Mouse (Mus musculus): Measurements from ENCODE around the gene Pcid2. TPM values are rescaled to one million over a fixed set of nuclear protein-coding genes. Genes with fewer than 3 reads are reported as not detected.

Pcid2 gene
- total and polyA plus RNA-seq, 3 experiments: 11.6 to 26.3 (median 19.6) TPM

DNA sequence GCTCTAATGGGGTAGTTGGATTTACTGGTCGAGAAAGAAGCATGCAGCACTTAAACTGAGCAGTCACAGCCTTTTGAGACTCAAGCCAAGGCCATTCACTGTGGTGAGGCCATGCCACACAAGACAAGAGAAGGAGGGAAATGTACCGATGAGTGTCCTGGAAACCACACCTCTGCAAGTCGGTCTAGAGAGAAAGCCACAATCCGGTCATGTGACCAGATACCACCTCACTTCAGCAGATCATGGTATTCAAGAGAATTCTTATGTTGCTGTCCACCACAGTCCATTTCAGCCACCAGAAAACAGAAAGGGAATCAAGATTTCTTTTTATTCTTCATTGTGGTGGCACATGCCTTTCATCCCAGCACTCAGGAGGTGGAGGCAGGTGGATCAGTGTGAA is 63.8 kb downstream of the Pcid2 start:
- H3K4me1 ChIP-seq (ENCODE audit: insufficient read depth, low read depth, low read length): 0 out of 2 replicates have a peak, but pooled peaks cover 2% of the 10 kb centered on the region
- H3K4me3 ChIP-seq (ENCODE audit: low read depth, low read length): no peak overlapping the region
- no peak for TF ChIP-seq TAL1 (conservative IDR thresholded peaks at IDR 0.05; ENCODE audit: low read depth, low read length)
- TF ChIP-seq GATA1 (IDR thresholded peaks at IDR 0.05; ENCODE audit: borderline replicate concordance, low read length): no peak
- no peak for TF ChIP-seq CTCF (IDR thresholded peaks at IDR 0.05; ENCODE audit: low read depth, low read length)
- TF ChIP-seq GATA2 (IDR thresholded peaks at IDR 0.05; ENCODE audit: borderline replicate concordance, low read depth, low read length): no peak
- TF ChIP-seq POLR2AphosphoS5 (IDR thresholded peaks at IDR 0.05; ENCODE audit: insufficient replicate concordance, low read depth, low read length): no peak
- no peaks in the 10 kb centered on the region for H3K36me3 ChIP-seq (replicated peaks)
- peaks cover 24% of the 10 kb centered on the region for H3K27me3 ChIP-seq (ENCODE audit: insufficient read depth, low read length)
- ATAC-seq (ENCODE audit: extremely low read depth, insufficient number of reproducible peaks, low FRiP score, poor library complexity, severe bottlenecking) (no peak), DNase-seq (ENCODE audit: low spot score) (no peak)
- no peaks in the 10 kb centered on the region for H3K9me3 ChIP-seq (replicated peaks)

DNA sequence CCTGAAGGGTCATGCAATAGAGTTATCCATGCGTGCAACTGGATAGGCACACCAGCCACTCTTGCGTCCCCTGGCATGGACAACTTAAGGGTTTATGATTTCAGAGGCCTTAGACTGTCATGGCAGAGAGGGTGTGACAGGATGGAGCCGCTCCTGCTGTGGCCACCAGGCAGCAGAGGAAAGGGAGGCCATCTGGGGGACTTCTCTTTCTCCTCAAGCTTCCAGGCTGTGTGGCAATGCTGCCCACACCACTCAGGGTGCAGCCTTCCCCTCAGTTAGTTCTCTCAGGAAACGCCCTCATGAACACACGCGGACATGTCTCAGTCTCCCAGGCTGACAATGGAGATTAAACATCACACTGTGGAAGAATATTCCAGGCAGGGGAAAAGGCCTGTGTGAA is 66.2 kb downstream of the Pcid2 start:
- Histone ChIP-seq H3K36me3 (replicated peaks) (no peaks in the 10 kb centered on the region), H3K4me3 (ENCODE audit: low read depth, low read length) (no peak overlapping the region), H3K4me1 (ENCODE audit: insufficient read depth, low read depth, low read length) (0 out of 2 replicates have a peak, but pooled peaks cover 3% of the 10 kb centered on the region), H3K27me3 (ENCODE audit: insufficient read depth, low read length) (peaks cover 28% of the 10 kb centered on the region), H3K9me3 (replicated peaks) (no peaks in the 10 kb centered on the region)
- TF ChIP-seq POLR2AphosphoS5 (IDR thresholded peaks at IDR 0.05; ENCODE audit: insufficient replicate concordance, low read depth, low read length) (no peak), TAL1 (conservative IDR thresholded peaks at IDR 0.05; ENCODE audit: low read depth, low read length) (no peak), GATA1 (IDR thresholded peaks at IDR 0.05; ENCODE audit: borderline replicate concordance, low read length) (no peak), CTCF (IDR thresholded peaks at IDR 0.05; ENCODE audit: low read depth, low read length) (no peak), GATA2 (IDR thresholded peaks at IDR 0.05; ENCODE audit: borderline replicate concordance, low read depth, low read length) (no peak)
- no peak for DNase-seq (ENCODE audit: low spot score)
- ATAC-seq (ENCODE audit: extremely low read depth, insufficient number of reproducible peaks, low FRiP score, poor library complexity, severe bottlenecking): no peak

DNA sequence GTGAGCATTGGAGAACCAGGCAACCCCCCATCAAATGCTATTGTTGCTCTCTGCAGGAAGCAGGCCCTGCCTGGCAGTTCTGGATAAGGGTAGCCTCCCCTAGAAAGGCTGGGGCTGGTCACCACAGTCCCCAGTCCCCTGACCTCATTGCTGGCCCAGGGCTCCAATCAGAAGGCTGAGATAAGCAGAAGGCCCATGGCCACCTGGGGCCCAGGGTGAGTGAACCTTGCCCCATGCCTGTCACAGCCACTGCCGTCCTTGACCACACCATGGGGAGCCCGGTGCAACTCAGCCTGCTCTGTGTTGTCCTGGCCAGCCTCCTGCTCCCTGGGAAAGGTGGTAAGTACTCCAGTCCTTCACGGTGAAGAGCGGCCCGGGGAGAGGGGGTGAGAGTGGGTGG is 67.7 kb downstream of the Pcid2 start:
- H3K4me3 ChIP-seq (ENCODE audit: low read depth, low read length): no peak overlapping the region
- H3K4me1 ChIP-seq (ENCODE audit: insufficient read depth, low read depth, low read length): 0 out of 2 replicates have a peak, but pooled peaks cover 3% of the 10 kb centered on the region
- H3K9me3 ChIP-seq (replicated peaks): no peaks in the 10 kb centered on the region
- ATAC-seq (ENCODE audit: extremely low read depth, insufficient number of reproducible peaks, low FRiP score, poor library complexity, severe bottlenecking): no peak
- peaks cover 34% of the 10 kb centered on the region for H3K27me3 ChIP-seq (ENCODE audit: insufficient read depth, low read length)
- no peak for DNase-seq (ENCODE audit: low spot score)
- no peaks in the 10 kb centered on the region for H3K36me3 ChIP-seq (replicated peaks)
- TF ChIP-seq GATA1 (IDR thresholded peaks at IDR 0.05; ENCODE audit: borderline replicate concordance, low read length): no peak
- no peak for TF ChIP-seq TAL1 (conservative IDR thresholded peaks at IDR 0.05; ENCODE audit: low read depth, low read length)
- no peak for TF ChIP-seq POLR2AphosphoS5 (IDR thresholded peaks at IDR 0.05; ENCODE audit: insufficient replicate concordance, low read depth, low read length)
- no peak for TF ChIP-seq GATA2 (IDR thresholded peaks at IDR 0.05; ENCODE audit: borderline replicate concordance, low read depth, low read length)
- TF ChIP-seq CTCF (IDR thresholded peaks at IDR 0.05; ENCODE audit: low read depth, low read length): no peak

- Histone ChIP-seq H3K4me3 (ENCODE audit: low read depth, low read length) (no peak within 1 kb of the TSS), H3K4me1 (ENCODE audit: insufficient read depth, low read depth, low read length) (0 out of 2 replicates have a peak, but pooled peaks cover 3% of the 10 kb centered on the region), H3K36me3 (replicated peaks) (no peaks in the 10 kb centered on the region), H3K9me3 (replicated peaks) (no peaks in the 10 kb centered on the region), H3K27me3 (ENCODE audit: insufficient read depth, low read length) (peaks cover 35% of the 10 kb centered on the region)
- TF ChIP-seq CTCF (IDR thresholded peaks at IDR 0.05; ENCODE audit: low read depth, low read length) (no peak), POLR2AphosphoS5 (IDR thresholded peaks at IDR 0.05; ENCODE audit: insufficient replicate concordance, low read depth, low read length) (no peak), GATA2 (IDR thresholded peaks at IDR 0.05; ENCODE audit: borderline replicate concordance, low read depth, low read length) (no peak), TAL1 (conservative IDR thresholded peaks at IDR 0.05; ENCODE audit: low read depth, low read length) (no peak), GATA1 (IDR thresholded peaks at IDR 0.05; ENCODE audit: borderline replicate concordance, low read length) (no peak)
- no peak for DNase-seq (ENCODE audit: low spot score)
- ATAC-seq (ENCODE audit: extremely low read depth, insufficient number of reproducible peaks, low FRiP score, poor library complexity, severe bottlenecking): no peak
Observed at GRCm38 (mm10) chr8:13037015-13037414, 68.2 kb downstream of the Pcid2 start, which contains the start of gene F10. Gene F10 (plus strand): TSS chr8:13037308.

- Histone ChIP-seq H3K4me1 (ENCODE audit: insufficient read depth, low read depth, low read length) (0 out of 2 replicates have a peak, but pooled peaks cover 3% of the 10 kb centered on the region), H3K9me3 (replicated peaks) (no peaks in the 10 kb centered on the region), H3K36me3 (replicated peaks) (no peaks in the 10 kb centered on the region), H3K4me3 (ENCODE audit: low read depth, low read length) (no peak overlapping the region), H3K27me3 (ENCODE audit: insufficient read depth, low read length) (peaks cover 40% of the 10 kb centered on the region)
- ATAC-seq (ENCODE audit: extremely low read depth, insufficient number of reproducible peaks, low FRiP score, poor library complexity, severe bottlenecking) (no peak), DNase-seq (ENCODE audit: low spot score) (no peak)
- TF ChIP-seq TAL1 (conservative IDR thresholded peaks at IDR 0.05; ENCODE audit: low read depth, low read length) (no peak), POLR2AphosphoS5 (IDR thresholded peaks at IDR 0.05; ENCODE audit: insufficient replicate concordance, low read depth, low read length) (no peak), GATA2 (IDR thresholded peaks at IDR 0.05; ENCODE audit: borderline replicate concordance, low read depth, low read length) (no peak), GATA1 (IDR thresholded peaks at IDR 0.05; ENCODE audit: borderline replicate concordance, low read length) (no peak), CTCF (IDR thresholded peaks at IDR 0.05; ENCODE audit: low read depth, low read length) (no peak)
Observed at GRCm38 (mm10) chr8:13036346-13036812, 68.9 kb downstream of the Pcid2 start.

GRCm38 (mm10) chr8:13028482-13028881 is 76.8 kb downstream of the Pcid2 start:
- Histone ChIP-seq H3K36me3 (replicated peaks) (no peaks in the 10 kb centered on the region), H3K4me3 (ENCODE audit: low read depth, low read length) (no peak overlapping the region), H3K4me1 (ENCODE audit: insufficient read depth, low read depth, low read length) (no peaks in the 10 kb centered on the region), H3K9me3 (replicated peaks) (no peaks in the 10 kb centered on the region), H3K27me3 (ENCODE audit: insufficient read depth, low read length) (peaks cover 29% of the 10 kb centered on the region)
- ATAC-seq (ENCODE audit: extremely low read depth, insufficient number of reproducible peaks, low FRiP score, poor library complexity, severe bottlenecking) (no peak), DNase-seq (ENCODE audit: low spot score) (no peak)
- TF ChIP-seq POLR2AphosphoS5 (IDR thresholded peaks at IDR 0.05; ENCODE audit: insufficient replicate concordance, low read depth, low read length) (no peak), GATA1 (IDR thresholded peaks at IDR 0.05; ENCODE audit: borderline replicate concordance, low read length) (no peak), CTCF (IDR thresholded peaks at IDR 0.05; ENCODE audit: low read depth, low read length) (no peak), GATA2 (IDR thresholded peaks at IDR 0.05; ENCODE audit: borderline replicate concordance, low read depth, low read length) (no peak), TAL1 (conservative IDR thresholded peaks at IDR 0.05; ENCODE audit: low read depth, low read length) (no peak)
